Mouse (Mus musculus) fibroblast of lung, adult 2 months (primary cell): ENCODE measurements around the gene Ntpcr.

Source experiments
- DNase-seq: peaks from one replicate; pipeline ENCODE4 v3.0.0-alpha.2; 2011; ENCODE audit warnings: low read depth

Gene Ntpcr

GRCm38 (mm10) chr8:125725037-125725820 is 4.5 kb upstream of the Ntpcr start:
- DNase-seq = no peak

- no peak for DNase-seq
Observed at GRCm38 (mm10) chr8:125726143-125726542, 3.6 kb upstream of the Ntpcr start.

GRCm38 (mm10) chr8:125726986-125727385 is 2.8 kb upstream of the Ntpcr start:
- DNase-seq = no peak

GRCm38 (mm10) chr8:125727797-125728196 is 2.0 kb upstream of the Ntpcr start:
- DNase-seq = no peak

GRCm38 (mm10) chr8:125733964-125734956 is 4.5 kb downstream of the Ntpcr start:
- DNase-seq = no peak

GRCm38 (mm10) chr8:125738956-125739355 is 9.2 kb downstream of the Ntpcr start:
- no peak for DNase-seq

DNA sequence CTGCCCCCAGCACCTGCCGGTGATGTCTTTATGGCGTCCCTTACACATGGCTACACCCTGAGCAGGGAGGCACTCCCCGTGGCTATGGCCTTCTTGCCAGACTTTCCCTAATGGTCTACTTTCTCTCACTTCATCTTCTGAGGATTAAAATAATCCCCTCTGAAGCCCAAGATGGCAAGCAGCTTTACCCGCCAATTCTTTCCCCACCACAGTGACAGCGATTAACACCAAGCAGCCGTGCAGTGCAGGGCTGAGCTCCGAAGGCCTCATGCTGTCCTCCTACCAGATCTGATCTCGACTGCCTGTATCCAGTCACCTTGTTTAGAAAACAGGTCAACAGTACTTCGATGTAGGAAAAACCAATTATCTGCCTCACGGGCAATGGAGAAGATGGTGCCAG is 10.9 kb downstream of the Ntpcr start:
- no peak for DNase-seq

DNA sequence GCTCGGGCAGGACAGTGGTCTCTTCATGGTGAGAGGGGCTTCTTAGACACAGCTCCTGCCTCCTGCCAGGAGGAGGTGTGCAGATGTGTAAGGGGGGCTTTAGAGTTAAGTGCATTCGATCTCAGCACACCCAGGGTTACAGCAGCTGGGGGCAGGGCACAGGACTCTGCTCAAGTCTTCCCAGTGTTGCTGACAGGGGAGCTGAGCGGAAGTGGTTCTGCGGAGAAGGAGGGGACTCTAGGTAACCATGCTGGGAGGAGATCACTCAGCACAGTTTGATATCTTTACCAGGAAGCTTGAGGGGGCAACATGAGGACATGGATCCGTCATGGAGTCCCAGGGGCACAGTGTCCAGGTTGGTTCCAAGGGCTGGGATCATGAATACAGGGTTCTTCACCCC is 11.6 kb downstream of the Ntpcr start:
- DNase-seq = no peak

- DNase-seq = no peak
Observed at GRCm38 (mm10) chr8:125741855-125742254, 12.1 kb downstream of the Ntpcr start.

DNA sequence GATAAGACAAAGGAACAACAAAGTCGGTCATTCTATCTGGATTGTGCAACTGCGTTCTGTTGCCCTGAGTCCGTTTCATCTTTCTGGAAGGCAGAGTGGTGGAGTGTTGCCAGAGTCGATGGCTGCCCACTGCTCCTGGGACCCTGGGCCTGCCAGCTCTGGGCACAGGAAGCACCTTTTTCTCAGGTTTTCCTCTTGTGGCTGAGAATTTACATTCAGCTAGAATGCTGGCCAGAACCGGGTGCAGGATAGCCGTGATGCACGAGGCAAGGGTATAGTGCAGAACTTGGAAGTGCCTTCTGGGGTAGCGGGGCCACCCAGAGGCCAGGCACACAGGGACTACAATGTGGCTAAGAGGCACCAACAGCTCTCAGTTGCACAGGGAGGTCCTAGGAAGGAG is 12.6 kb downstream of the Ntpcr start:
- no peak for DNase-seq

DNA sequence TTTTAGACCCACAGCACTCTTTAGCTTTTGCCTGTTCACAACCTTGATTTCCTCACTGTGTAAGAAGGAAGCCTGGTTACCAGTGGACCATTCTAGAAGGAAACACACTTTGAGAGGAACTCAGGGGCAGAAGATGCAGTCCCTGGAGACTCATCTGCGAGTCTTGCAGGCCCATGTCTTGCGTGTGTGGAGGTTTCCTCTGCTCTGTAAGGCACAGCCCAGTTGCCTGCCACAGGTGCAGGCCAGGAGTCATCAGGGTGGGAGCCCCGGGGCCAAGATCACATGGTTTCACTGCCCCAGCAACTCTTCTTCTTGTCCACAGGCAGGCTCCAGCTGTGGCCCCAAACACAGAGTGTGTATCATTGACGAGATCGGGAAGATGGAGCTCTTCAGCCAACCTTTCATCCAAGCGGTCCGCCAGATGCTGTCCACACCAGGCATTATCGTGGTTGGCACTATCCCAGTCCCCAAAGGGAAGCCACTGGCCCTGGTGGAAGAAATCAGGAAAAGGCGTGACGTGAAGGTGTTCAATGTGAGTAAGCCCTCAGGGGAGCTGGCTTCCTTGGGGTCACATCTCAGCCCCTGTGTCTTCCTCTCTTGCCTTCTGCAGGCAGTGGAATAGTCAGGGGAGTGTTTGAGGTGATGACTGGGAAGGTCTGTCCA is 15.3 kb downstream of the Ntpcr start:
- no peak for DNase-seq

- no peak for DNase-seq
Observed at GRCm38 (mm10) chr8:125747390-125747789, 17.6 kb downstream of the Ntpcr start.

- DNase-seq = no peak
Observed at GRCm38 (mm10) chr8:125750846-125751245, 21.1 kb downstream of the Ntpcr start.

GRCm38 (mm10) chr8:125755896-125756295 is 26.1 kb downstream of the Ntpcr start:
- no peak for DNase-seq

GRCm38 (mm10) chr8:125756391-125757105 is 26.8 kb downstream of the Ntpcr start:
- no peak for DNase-seq

GRCm38 (mm10) chr8:125757106-125757496 is 27.3 kb downstream of the Ntpcr start:
- DNase-seq = no peak

DNA sequence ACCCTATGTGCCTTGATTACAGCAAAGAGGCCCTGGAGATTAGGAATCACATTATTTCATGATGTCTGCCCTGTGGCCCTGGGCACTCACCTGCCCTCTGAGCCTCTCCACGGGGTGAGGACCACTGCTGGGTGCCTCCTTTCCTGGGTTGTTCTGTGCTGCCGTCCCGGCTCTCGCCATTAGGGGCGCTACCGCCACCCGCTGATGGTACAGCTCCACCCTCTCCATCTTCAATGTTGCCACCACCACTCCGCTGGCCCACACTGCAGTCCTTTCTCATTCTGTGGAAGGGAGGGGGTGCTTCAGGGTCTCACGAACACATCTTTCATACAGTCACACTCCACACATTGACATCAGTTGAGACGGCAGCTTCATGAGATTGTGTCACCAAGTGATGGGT is 29.3 kb downstream of the Ntpcr start:
- DNase-seq = no peak

GRCm38 (mm10) chr8:125763066-125763786 is 33.5 kb downstream of the Ntpcr start:
- DNase-seq = no peak

DNA sequence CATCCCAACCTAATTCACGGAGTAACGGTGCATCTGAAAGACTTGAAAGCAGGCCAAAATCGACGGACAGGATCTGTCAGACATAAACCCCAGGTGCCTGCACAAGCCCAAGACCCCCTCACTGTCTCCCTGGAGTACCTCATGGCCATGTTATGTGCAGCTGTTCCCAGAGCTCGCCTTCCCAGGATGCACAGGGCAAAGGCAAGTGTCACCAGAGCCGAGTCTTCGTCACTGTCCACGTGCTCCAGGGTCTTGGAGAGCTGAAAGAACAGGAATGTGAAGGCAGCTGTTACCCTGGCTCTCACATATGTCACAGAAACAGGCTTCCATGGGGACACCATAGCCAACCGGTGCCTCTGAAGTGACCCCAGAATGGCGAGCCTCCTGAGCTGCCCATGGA is 38.3 kb downstream of the Ntpcr start:
- DNase-seq = no peak

DNA sequence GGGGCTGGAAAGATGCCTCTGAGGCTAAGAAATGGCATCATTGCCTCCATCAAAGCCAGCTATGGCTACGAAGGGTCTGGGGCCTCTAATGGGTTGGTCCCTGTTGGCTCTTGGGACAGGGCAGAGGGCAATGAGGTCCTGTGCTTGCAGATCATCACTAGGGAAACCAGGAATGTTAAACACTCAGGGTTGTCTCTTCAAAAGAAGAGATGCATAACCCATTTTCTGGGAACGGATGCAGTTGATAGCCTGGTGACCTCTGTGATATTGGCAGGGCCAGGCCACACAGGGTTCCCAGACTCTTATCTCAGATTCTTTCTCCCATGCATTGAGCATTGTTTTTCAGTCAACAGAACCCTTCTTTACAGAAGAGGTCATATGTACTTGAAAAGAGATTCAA is 42.5 kb downstream of the Ntpcr start:
- DNase-seq = no peak

- DNase-seq = no peak
Observed at GRCm38 (mm10) chr8:125773281-125773803, 43.6 kb downstream of the Ntpcr start.
